Mouse (Mus musculus): ENCODE measurements around the gene Clint1. TPM values are rescaled to one million over a fixed set of nuclear protein-coding genes. Genes with fewer than 3 reads are reported as not detected.

Gene Clint1
- polyA plus RNA-seq, 1 experiment from 2014 or later = 52.2 TPM

DNA sequence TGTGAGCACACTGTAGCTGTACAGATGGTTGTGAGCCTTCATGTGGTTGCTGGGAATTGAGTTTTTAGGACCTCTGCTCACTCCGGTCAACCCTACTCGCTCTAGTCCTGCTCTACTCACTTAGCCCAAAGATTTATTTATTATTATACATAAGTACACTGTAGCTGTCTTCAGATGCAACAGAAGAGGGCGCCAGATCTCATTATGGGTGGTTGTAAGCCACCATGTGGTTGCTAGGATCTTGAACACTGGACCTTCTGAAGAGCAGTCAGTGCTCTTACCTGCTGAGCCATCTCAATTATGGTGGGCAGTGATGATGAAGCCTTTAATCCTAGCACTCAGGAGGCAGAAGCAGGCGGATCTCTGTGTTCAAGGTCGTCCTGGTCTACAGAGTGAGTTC, 108.2 kb downstream of the Clint1 start:
- Histone ChIP-seq H3K9me3 (replicated peaks; ENCODE audit: control insufficient read depth, low read length) (no peaks in the 10 kb centered on the region), H3K27ac (ENCODE audit: low read length) (no peak overlapping the region), H3K4me2 (ENCODE audit: low read depth, low read length) (no peak overlapping the region), H3K4me1 (ENCODE audit: control insufficient read depth, low read depth, low read length) (no peaks in the 10 kb centered on the region), H3K36me3 (ENCODE audit: control insufficient read depth, insufficient read depth) (no peaks in the 10 kb centered on the region), H3K27me3 (ENCODE audit: control insufficient read depth, insufficient read depth, low read depth, low read length) (no peaks in the 10 kb centered on the region), H3K9ac (ENCODE audit: low read depth, low read length) (no peak overlapping the region), H3K4me3 (ENCODE audit: low read depth, low read length) (no peak overlapping the region)
- WGBS (ENCODE audit: insufficient replicate concordance) = 58% methylated on average over 5 of the region's 5 CpGs
- ATAC-seq (ENCODE audit: low read depth) = no peak

Small RNAs within 50 kb of the gene (microRNA-seq; reads per million reads assigned to microRNA genes)
- not detected for gene Gm22751

Other genes starting within 250 kb of the Clint1 start
- 1.4 and 1.7 TPM in 2 replicates for gene Lsm11, start 92.9 kb downstream of the Clint1 start, polyA plus RNA-seq (2015; fragmentation: Nextera tagmentation; extraction: Ambion mirVana)
- 4.0 and 4.4 TPM in 2 replicates for gene Thg1l, start 103.4 kb downstream of the Clint1 start, polyA plus RNA-seq (2015; fragmentation: Nextera tagmentation; extraction: Ambion mirVana)
- gene Sox30, start 128.3 kb downstream of the Clint1 start, polyA plus RNA-seq (2015; fragmentation: Nextera tagmentation; extraction: Ambion mirVana) = not detected in 2 replicates
- 2.9 and 4.1 TPM in 2 replicates for gene Gm12166, start 200.3 kb downstream of the Clint1 start, polyA plus RNA-seq (2015; fragmentation: Nextera tagmentation; extraction: Ambion mirVana)
- 0.92 and 1.4 TPM in 2 replicates for gene Adam19, start 203.9 kb downstream of the Clint1 start, polyA plus RNA-seq (2015; fragmentation: Nextera tagmentation; extraction: Ambion mirVana)